Mouse (Mus musculus) midbrain, embryonic 13.5 days (tissue): ENCODE measurements at regions not wholly inside any gene's neighbourhood (a gene's known extent, or its start where the extent isn't known, plus 50 kb on each side); places are given as distances from the start of the nearest gene placed in this dataset.

Experiments
- ATAC-seq: fragments of 200-750 bp; cut with Nextera tagmentation; 2 replicates; pipeline ENCODE4 v1.8.0; 2017; ENCODE audit warnings: mild to moderate bottlenecking, moderate TSS enrichment, moderate library complexity
- H3K27ac ChIP-seq: fragments of 300-500 bp; sonication (generic); 2 replicates; pipeline ENCODE4 v1.5.1; 2015; ENCODE audit warnings: inconsistent platforms, mild to moderate bottlenecking, moderate library complexity
- H3K27me3 ChIP-seq: fragments of 300-500 bp; sonication (generic); 2 replicates; pipeline ENCODE4 v1.6.1; 2015; ENCODE audit warnings: mild to moderate bottlenecking, inconsistent platforms
- H3K36me3 ChIP-seq: fragments of 300-500 bp; sonication (generic); 2 replicates; pipeline ENCODE4 v1.6.1; 2015; ENCODE audit warnings: mild to moderate bottlenecking, inconsistent platforms
- H3K4me1 ChIP-seq: fragments of 300-500 bp; sonication (generic); replicated peaks from 2 replicates; pipeline ENCODE4 v1.6.1; 2015; ENCODE audit warnings: inconsistent platforms
- H3K4me2 ChIP-seq: fragments of 300-500 bp; sonication (generic); replicated peaks from 2 replicates; pipeline ENCODE4 v1.6.1; 2015; ENCODE audit warnings: moderate library complexity, mild to moderate bottlenecking, inconsistent platforms
- H3K4me3 ChIP-seq: fragments of 300-500 bp; sonication (generic); replicated peaks from 2 replicates; pipeline ENCODE4 v1.5.1; 2015; ENCODE audit warnings: mild to moderate bottlenecking, inconsistent platforms
- H3K9ac ChIP-seq: fragments of 300-500 bp; sonication (generic); replicated peaks from 2 replicates; pipeline ENCODE4 v1.6.1; 2015; ENCODE audit warnings: mild to moderate bottlenecking, inconsistent platforms
- H3K9me3 ChIP-seq: fragments of 300-500 bp; sonication (generic); 2 replicates; pipeline ENCODE4 v1.6.1; 2016; ENCODE audit warnings: mild to moderate bottlenecking, inconsistent platforms
- WGBS: fragments of 180-500 bp; shearing (Covaris S2); methylation state at CpG from one replicate; pipeline ENCODE4 v1.1.7; 2015; 5-methylcytosine and 5-hydroxymethylcytosine counted together

DNA sequence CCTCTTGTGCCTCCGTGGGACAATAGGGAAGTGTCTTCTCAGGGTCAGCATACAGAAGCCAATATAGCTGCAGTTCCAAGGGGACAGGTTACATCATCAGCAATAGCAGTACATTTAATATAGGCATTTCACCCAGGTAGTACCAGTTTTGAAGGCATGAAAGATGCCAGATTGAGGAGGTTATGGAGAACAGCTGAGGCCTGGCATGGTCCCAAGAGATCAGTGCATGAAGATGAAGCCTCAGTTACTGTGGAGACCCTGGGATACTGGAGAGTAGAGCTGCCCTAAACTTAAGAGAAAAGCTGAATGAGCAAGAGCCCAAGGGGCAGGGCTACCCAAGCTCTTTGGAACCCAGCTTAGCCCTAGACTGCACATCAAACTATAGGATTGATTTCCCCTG, 94.1 kb upstream of the Adcy1 start:
- Histone ChIP-seq H3K36me3 (no peaks in the 10 kb centered on the region), H3K9ac (no peak overlapping the region), H3K4me3 (no peak overlapping the region), H3K9me3 (no peaks in the 10 kb centered on the region), H3K4me2 (no peak overlapping the region), H3K27ac (no peak overlapping the region), H3K4me1 (no peaks in the 10 kb centered on the region), H3K27me3 (no peaks in the 10 kb centered on the region)
- ATAC-seq, result no peak
- WGBS, result 39% methylated on average over 1 of the region's 1 CpGs

GRCm38 (mm10) chr11:6966968-6967367, 96.3 kb upstream of the Adcy1 start:
- no peak for ATAC-seq
- Histone ChIP-seq H3K4me2 (no peak overlapping the region), H3K9me3 (no peaks in the 10 kb centered on the region), H3K27ac (no peak overlapping the region), H3K9ac (no peak overlapping the region), H3K36me3 (no peaks in the 10 kb centered on the region), H3K27me3 (no peaks in the 10 kb centered on the region), H3K4me3 (no peak overlapping the region), H3K4me1 (no peaks in the 10 kb centered on the region)
- 87% methylated on average over 5 of the region's 5 CpGs for WGBS

DNA sequence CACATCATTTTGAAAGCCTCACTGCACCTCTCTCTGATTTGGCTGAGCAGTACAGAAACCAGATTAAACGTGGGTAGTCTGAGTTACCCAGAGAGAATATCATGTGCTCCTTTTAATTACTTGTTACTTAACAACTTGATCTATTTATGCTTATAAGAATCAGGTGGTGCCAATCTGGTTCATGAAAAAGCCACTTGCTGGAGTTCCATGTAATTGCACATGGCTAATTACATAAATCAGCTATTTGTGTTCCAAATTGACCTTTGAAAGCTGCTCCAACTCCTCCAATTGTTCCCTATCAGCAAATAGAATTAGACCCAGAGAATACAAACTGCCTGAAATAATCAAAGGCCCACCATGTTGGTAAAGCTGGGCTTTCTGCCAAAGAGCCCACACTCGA, 98.8 kb upstream of the Adcy1 start:
- WGBS, result 53% methylated on average over 2 of the region's 2 CpGs
- H3K9me3 ChIP-seq, result no peaks in the 10 kb centered on the region
- no peaks in the 10 kb centered on the region for H3K4me1 ChIP-seq
- H3K27me3 ChIP-seq, result no peaks in the 10 kb centered on the region
- no peak overlapping the region for H3K4me2 ChIP-seq
- no peak overlapping the region for H3K9ac ChIP-seq
- no peak overlapping the region for H3K27ac ChIP-seq
- no peak for ATAC-seq
- no peaks in the 10 kb centered on the region for H3K36me3 ChIP-seq
- no peak overlapping the region for H3K4me3 ChIP-seq

GRCm38 (mm10) chr11:6963600-6963999, 99.7 kb upstream of the Adcy1 start:
- Histone ChIP-seq H3K4me3 (no peak overlapping the region), H3K9me3 (no peaks in the 10 kb centered on the region), H3K9ac (no peak overlapping the region), H3K4me1 (no peaks in the 10 kb centered on the region), H3K36me3 (no peaks in the 10 kb centered on the region), H3K27me3 (no peaks in the 10 kb centered on the region), H3K27ac (no peak overlapping the region), H3K4me2 (no peak overlapping the region)
- ATAC-seq, result no peak
- 91% methylated on average over 3 of the region's 3 CpGs for WGBS

DNA sequence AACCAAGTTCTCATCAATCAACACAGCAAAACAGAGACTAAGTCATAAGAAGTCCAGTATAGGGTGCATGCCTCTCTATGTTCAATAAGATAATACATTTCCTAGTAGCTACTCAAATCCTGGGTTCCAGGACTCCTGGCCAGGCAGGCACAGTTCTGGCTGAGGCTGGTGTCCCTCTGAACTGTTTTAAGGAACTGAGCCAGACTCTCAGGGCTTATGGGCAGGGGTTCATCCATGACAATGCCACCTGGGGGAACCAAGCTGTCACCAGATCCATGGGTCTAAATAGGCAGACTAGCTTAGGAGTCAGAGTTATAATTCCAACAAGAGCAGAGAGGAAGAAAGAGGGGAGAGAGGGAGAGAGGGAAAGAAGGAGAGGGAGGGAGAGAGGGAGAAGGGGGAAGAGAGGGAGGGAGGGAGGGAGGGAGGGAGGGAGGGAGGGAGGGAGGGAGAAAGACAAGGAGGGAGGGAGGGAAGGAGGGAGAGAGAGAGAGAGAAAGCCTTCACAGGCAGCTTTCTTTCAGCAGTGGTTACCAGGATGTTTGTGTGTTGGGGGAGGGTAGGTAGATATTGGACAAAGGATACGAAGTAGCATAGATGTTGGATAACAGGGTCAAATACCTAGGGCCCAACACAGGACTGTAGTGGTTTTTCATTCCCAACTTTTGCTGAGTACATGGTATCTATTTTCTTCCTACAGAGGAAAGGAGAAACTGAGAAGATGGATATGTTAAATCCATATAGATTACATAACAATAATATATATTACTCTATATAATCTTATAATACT, 100.3 kb upstream of the Adcy1 start:
- Histone ChIP-seq H3K4me2 (no peak overlapping the region), H3K27me3 (no peaks in the 10 kb centered on the region), H3K9ac (no peak overlapping the region), H3K4me3 (no peak overlapping the region), H3K4me1 (no peaks in the 10 kb centered on the region), H3K9me3 (no peaks in the 10 kb centered on the region), H3K27ac (no peak overlapping the region), H3K36me3 (no peaks in the 10 kb centered on the region)
- WGBS, result 56% methylated on average over 1 of the region's 1 CpGs
- ATAC-seq, result no peak

- no peak overlapping the region for H3K4me2 ChIP-seq
- no peaks in the 10 kb centered on the region for H3K27me3 ChIP-seq
- ATAC-seq, result 0 out of 2 replicates have a peak, but pooled peaks have one; percentile 45
- no peaks in the 10 kb centered on the region for H3K36me3 ChIP-seq
- H3K4me3 ChIP-seq, result no peak overlapping the region
- no peak overlapping the region for H3K27ac ChIP-seq
- no peaks in the 10 kb centered on the region for H3K9me3 ChIP-seq
- H3K9ac ChIP-seq, result no peak overlapping the region
- no peaks in the 10 kb centered on the region for H3K4me1 ChIP-seq
These were observed 101.0 kb upstream of the Adcy1 start for GRCm38 (mm10) chr11:6962322-6962721.

GRCm38 (mm10) chr11:6952787-6953186, 110.5 kb upstream of the Adcy1 start:
- Histone ChIP-seq H3K9me3 (no peaks in the 10 kb centered on the region), H3K4me1 (no peaks in the 10 kb centered on the region), H3K27ac (no peak overlapping the region), H3K4me2 (no peak overlapping the region), H3K36me3 (no peaks in the 10 kb centered on the region), H3K9ac (no peak overlapping the region), H3K4me3 (no peak overlapping the region), H3K27me3 (no peaks in the 10 kb centered on the region)
- WGBS, result 84% methylated on average over 1 of the region's 1 CpGs
- ATAC-seq, result no peak

- H3K4me1 ChIP-seq, result no peaks in the 10 kb centered on the region
- H3K27me3 ChIP-seq, result no peaks in the 10 kb centered on the region
- H3K36me3 ChIP-seq, result no peaks in the 10 kb centered on the region
- H3K4me3 ChIP-seq, result no peak overlapping the region
- no peak overlapping the region for H3K4me2 ChIP-seq
- H3K9me3 ChIP-seq, result no peaks in the 10 kb centered on the region
- H3K27ac ChIP-seq, result no peak overlapping the region
- H3K9ac ChIP-seq, result no peak overlapping the region
- no peak for ATAC-seq
These were observed 111.9 kb upstream of the Adcy1 start for GRCm38 (mm10) chr11:6951361-6951760.

- H3K4me1 ChIP-seq, result no peaks in the 10 kb centered on the region
- no peak overlapping the region for H3K4me2 ChIP-seq
- H3K9me3 ChIP-seq, result no peaks in the 10 kb centered on the region
- no peak overlapping the region for H3K4me3 ChIP-seq
- no peaks in the 10 kb centered on the region for H3K27me3 ChIP-seq
- no peak overlapping the region for H3K9ac ChIP-seq
- 91% methylated on average over 2 of the region's 2 CpGs for WGBS
- H3K27ac ChIP-seq, result no peak overlapping the region
- H3K36me3 ChIP-seq, result no peaks in the 10 kb centered on the region
- ATAC-seq, result no peak
These were observed 111.6 kb upstream of the Gm11983 start for GRCm38 (mm10) chr11:6949051-6949450.

GRCm38 (mm10) chr11:6934157-6934556, 96.7 kb upstream of the Gm11983 start:
- no peaks in the 10 kb centered on the region for H3K36me3 ChIP-seq
- ATAC-seq, result no peak
- no peaks in the 10 kb centered on the region for H3K27me3 ChIP-seq
- no peaks in the 10 kb centered on the region for H3K9me3 ChIP-seq
- no peaks in the 10 kb centered on the region for H3K4me1 ChIP-seq
- H3K4me3 ChIP-seq, result no peak overlapping the region
- WGBS, result 96% methylated on average over 1 of the region's 1 CpGs
- H3K27ac ChIP-seq, result no peak overlapping the region
- H3K9ac ChIP-seq, result no peak overlapping the region
- H3K4me2 ChIP-seq, result no peak overlapping the region

DNA sequence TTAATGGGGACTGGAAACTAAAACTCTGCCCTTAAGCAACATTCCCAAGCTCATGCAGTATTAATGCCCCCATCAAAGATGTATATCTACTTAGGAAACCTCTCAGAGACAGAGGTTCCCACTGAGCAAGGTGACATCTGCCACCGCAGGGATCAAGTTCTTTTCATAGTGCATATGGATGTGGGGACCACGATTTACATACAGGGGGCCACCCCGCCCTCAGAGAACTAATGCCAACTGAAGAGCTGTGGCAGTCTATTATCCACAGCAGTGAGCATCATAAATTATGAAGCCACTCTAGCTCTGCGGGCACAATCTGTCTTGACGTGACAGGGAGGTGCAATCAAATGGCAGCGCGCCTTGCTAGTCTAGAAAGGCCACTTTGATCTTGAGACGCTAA, 88.6 kb upstream of the Gm11983 start:
- no peaks in the 10 kb centered on the region for H3K9me3 ChIP-seq
- H3K4me1 ChIP-seq, result peaks cover 18% of the 10 kb centered on the region
- H3K4me2 ChIP-seq, result no peak overlapping the region
- no peaks in the 10 kb centered on the region for H3K27me3 ChIP-seq
- no peak overlapping the region for H3K9ac ChIP-seq
- peak; percentile 78 for ATAC-seq
- H3K36me3 ChIP-seq, result no peaks in the 10 kb centered on the region
- H3K27ac ChIP-seq, result no peak overlapping the region
- no peak overlapping the region for H3K4me3 ChIP-seq
- WGBS, result 58% methylated on average over 8 of the region's 8 CpGs

GRCm38 (mm10) chr11:6924476-6924875, 87.0 kb upstream of the Gm11983 start:
- 22% methylated on average over 6 of the region's 6 CpGs for WGBS
- peak; percentile 43; the same call in 1 of the 2 replicates for ATAC-seq

GRCm38 (mm10) chr11:6923917-6924316, 86.5 kb upstream of the Gm11983 start:
- H3K36me3 ChIP-seq, result no peaks in the 10 kb centered on the region
- no peaks in the 10 kb centered on the region for H3K27me3 ChIP-seq
- peaks cover 18% of the 10 kb centered on the region for H3K4me1 ChIP-seq
- H3K27ac ChIP-seq, result no peak overlapping the region
- WGBS, result 15% methylated on average over 6 of the region's 6 CpGs
- no peak overlapping the region for H3K4me2 ChIP-seq
- peak; percentile 51; the same call in 1 of the 2 replicates for ATAC-seq
- H3K9me3 ChIP-seq, result no peaks in the 10 kb centered on the region
- H3K9ac ChIP-seq, result no peak overlapping the region
- H3K4me3 ChIP-seq, result no peak overlapping the region

More at GRCm38 (mm10) chr11:6924476-6924875, 87.0 kb upstream of the Gm11983 start:
- Histone ChIP-seq H3K9me3 (no peaks in the 10 kb centered on the region), H3K27me3 (no peaks in the 10 kb centered on the region), H3K27ac (no peak overlapping the region), H3K9ac (no peak overlapping the region), H3K4me2 (no peak overlapping the region), H3K4me1 (peaks cover 18% of the 10 kb centered on the region), H3K36me3 (no peaks in the 10 kb centered on the region), H3K4me3 (no peak overlapping the region)
